Mouse (Mus musculus): ENCODE data around the gene Armh4.

Gene Armh4

GRCm38 (mm10) chr14:49733950-49734349 is 49.2 kb downstream of the Armh4 start:
- no peak for DNase-seq (ENCODE audit: low spot score)

GRCm38 (mm10) chr14:49723361-49724054 is 59.7 kb downstream of the Armh4 start:
- no peak for DNase-seq (ENCODE audit: low spot score)

- no peak for DNase-seq (ENCODE audit: low spot score)
Observed at GRCm38 (mm10) chr14:49722782-49723181, 60.4 kb downstream of the Armh4 start.

- DNase-seq (ENCODE audit: low spot score) = no peak
Observed at GRCm38 (mm10) chr14:49721281-49721680, 61.9 kb downstream of the Armh4 start.

- DNase-seq (ENCODE audit: low spot score) = no peak
Observed at GRCm38 (mm10) chr14:49719678-49720077, 63.5 kb downstream of the Armh4 start.

- DNase-seq (ENCODE audit: low spot score) = no peak
Observed at GRCm38 (mm10) chr14:49711016-49711415, 72.2 kb downstream of the Armh4 start.

GRCm38 (mm10) chr14:49703432-49704200 is 79.6 kb downstream of the Armh4 start:
- no peak for DNase-seq (ENCODE audit: low spot score)

- DNase-seq (ENCODE audit: low spot score) = no peak
Observed at GRCm38 (mm10) chr14:49679511-49680284, 103.5 kb downstream of the Armh4 start.

- DNase-seq (ENCODE audit: low spot score) = no peak
Observed at GRCm38 (mm10) chr14:49676580-49676979, 106.6 kb downstream of the Armh4 start.

- DNase-seq (ENCODE audit: low spot score) = no peak
Observed at GRCm38 (mm10) chr14:49660444-49660843, 122.7 kb downstream of the Armh4 start.

- DNase-seq (ENCODE audit: low spot score) = no peak
Observed at GRCm38 (mm10) chr14:49649191-49649590, 134.0 kb downstream of the Armh4 start.

- DNase-seq (ENCODE audit: low spot score) = no peak
Observed at GRCm38 (mm10) chr14:49637422-49637821, 145.8 kb downstream of the Armh4 start.

GRCm38 (mm10) chr14:49626055-49626454 is 157.1 kb downstream of the Armh4 start:
- no peak for DNase-seq (ENCODE audit: low spot score)
